Mouse (Mus musculus): ENCODE results near the gene Spop. TPM values are rescaled to one million over a fixed set of nuclear protein-coding genes. Genes with fewer than 3 reads are reported as not detected.
"Not testable (repeated sequence)": the region's sequence is repeated elsewhere in the genome, so short reads cannot be mapped to it uniquely, and the experiment has no call there.

Spop gene
- total RNA-seq, 2 experiments from 2014 or later, result 192 to 216 TPM

- DNase-seq, result no peak
Observed at GRCm38 (mm10) chr11:95497921-95498320, 84.0 kb downstream of the Spop start.

- no peak for DNase-seq
Observed at GRCm38 (mm10) chr11:95500412-95500811, 86.5 kb downstream of the Spop start.

GRCm38 (mm10) chr11:95500836-95501235 is 87.0 kb downstream of the Spop start:
- DNase-seq, result no peak

DNA sequence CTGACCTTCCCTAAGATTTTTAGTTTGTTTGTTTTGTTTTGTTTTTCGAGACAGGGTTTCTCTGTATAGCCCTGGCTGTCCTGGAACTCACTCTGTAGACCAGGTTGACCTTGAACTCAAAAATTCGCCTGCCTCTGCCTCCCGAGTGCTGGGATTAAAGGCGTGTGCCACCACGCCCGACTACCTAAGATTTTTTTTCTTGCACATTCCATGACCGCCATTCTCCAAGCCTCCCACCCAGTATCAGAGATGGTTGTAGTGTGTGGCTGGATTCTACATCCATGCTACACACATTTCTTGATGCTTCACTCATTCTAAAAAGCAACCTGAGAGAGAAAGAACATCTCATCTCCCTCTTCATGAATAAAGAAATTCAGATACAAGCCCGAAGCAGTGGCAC is 87.9 kb downstream of the Spop start:
- not testable (repeated sequence) for DNase-seq

DNA sequence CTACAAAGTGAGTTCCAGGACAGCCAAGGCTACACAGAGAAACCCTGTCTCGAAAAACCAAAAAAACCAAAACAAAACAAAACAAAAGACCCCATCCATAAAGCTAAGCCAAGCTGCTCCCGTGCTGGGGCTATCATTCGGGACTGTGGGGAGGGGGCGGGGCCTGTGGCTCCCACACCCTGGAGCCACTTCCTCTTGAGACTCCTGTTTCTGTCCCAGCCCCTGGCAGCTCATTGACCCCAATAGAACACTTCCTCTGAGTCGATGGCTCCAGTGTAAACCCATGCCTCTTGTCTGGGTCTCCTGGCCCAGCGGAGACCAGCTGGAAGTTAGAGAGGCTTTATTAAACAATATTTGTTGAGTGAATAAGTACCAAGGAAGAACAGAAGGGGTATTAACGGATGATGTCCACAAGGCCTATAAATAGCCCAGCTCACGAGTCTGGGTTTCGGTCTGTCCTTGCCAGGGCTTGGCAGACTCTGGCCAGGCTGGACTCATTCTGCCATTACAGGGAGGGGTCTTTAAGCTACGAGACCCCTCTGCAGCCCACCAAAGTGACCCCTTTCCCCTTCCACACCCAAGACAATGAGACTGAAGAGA is 89.8 kb downstream of the Spop start:
- DNase-seq, result no peak

- no peak for DNase-seq
Observed at GRCm38 (mm10) chr11:95504271-95504731, 90.4 kb downstream of the Spop start.

DNA sequence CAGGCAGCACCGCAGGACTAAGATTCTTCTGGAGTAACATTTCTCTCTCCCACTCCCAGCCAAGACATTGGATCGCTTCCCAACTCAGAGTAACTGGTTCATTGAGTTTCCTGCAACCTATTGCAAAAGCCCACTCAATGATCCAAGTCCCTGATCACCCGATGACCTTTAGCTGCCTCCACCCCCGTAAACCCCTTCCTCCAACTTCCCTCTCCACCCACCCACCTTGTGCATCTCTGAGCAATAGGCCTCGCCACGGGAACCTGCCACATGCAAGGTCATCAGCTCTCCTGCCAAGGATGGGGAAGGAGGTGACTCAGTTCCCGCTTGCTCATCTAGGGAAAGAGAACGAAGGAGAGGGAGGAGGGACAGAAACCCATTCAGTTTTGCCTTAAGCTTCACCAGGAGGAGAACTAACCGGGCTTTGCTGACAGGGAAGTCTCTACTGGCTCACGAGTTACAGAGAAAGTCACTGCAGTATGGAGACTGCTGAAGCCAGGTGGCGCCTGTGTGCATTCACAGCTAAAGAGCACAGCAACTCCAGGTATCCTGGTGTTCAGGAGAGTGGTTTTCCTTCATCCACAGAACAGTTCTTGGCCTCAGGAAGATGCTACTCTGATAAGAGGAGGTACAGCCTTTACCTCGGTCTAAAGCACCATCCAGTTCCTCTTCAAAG is 93.3 kb downstream of the Spop start:
- DNase-seq, result no peak

DNA sequence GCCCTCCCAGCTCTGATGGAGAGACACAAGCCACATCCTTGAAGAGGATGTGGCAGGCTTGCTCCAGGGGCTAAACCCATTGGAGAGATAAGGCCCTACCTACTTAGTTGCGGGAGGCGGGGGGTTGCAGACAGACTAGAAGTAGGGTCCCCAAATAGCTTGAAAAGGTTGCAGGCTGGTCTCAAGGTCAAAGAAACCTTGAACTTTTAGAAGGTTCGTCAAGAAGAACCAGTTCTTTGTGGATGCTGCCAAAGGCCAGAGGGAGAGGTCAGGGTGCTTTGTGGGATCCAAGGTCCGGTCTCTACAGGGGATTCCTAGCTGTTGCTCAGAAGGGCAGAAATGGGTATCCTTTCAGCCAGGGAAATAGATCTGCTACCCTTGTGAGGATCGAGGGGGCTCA is 93.9 kb downstream of the Spop start:
- no peak for DNase-seq

- no peak for DNase-seq
Observed at GRCm38 (mm10) chr11:95508211-95508926, 94.5 kb downstream of the Spop start.

GRCm38 (mm10) chr11:95509126-95509717 is 95.3 kb downstream of the Spop start:
- DNase-seq, result no peak

GRCm38 (mm10) chr11:95510631-95511030 is 96.8 kb downstream of the Spop start:
- DNase-seq, result no peak

DNA sequence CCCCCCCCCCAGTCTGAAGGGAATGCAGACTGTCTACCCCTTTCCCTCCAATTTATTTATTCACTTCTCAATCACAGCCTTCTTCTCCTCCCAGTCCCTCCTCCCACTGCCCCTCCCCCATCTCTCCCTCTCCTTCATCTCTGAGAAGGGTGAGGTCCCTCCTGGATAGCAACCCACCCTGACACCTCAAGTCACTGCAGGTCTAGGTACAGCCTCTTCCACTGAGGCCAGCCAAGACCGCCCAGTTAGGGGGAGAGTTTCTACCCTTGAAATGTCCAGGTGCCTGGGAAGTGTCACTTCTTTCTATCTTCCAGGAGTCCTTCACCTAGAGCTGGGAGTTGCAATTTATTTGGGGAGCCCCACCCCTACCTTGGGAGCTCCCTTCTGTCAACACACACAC is 98.0 kb downstream of the Spop start:
- DNase-seq, result no peak

DNA sequence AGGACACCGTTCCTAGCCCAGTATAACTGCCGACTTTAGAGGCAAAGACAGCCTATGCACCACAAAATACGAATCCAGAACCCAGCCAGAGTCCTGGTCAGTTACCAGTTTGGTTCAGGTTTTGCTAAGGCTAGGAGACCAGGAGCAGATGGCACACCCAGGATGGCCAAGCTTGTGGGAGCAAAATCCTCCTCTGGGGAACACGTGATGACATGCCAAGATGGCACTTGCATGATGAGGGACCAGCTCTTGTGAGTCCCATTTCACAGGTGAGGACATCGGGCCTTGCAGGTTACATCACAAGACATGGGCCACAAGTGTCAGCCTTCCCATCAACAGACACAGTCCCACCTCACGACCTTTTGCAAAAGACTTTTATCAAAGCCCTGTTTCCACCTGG is 98.5 kb downstream of the Spop start:
- DNase-seq, result no peak

DNA sequence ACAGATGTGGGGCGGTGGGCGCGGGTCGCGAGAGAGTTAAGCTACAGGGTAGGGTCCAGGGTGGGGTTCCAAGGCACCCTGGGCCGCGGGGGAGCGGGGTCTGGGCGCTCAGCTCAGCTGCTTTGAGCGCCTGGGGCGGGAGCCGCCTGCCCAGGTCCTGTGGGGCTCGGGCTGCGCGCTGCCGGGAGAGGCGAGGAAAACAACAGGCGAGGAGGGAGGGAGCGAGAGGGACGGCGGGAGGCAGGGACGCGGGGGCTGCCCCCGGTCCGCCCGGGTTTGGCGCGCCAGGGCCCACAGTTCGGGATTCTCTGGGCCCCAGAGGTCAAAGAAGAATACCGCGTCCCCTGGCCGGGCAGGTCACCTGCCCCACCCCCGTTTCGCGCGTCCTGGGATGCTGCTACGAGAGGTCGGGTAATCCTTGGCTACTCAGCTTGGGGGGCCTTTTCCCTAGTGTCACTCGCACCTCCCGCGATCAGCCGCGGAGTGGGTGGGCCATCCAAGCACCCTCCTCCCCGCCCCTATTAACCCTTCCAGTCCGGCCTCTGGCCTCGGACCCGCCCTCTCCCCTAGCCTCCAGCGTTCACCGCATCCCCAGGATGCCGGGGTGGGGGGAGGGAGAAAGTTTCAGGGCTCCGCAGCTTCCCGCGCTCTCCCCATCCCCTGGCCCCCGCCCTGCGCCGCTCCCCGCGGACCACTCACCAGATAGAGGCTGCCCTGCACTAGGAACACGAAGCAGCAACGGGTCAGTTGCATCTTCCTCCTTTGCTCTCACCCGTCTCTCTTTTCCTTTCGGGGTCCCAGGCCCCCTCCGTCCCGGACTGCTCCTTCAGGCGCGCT is 99.8 kb downstream of the Spop start:
- peak; percentile 41 for DNase-seq

DNA sequence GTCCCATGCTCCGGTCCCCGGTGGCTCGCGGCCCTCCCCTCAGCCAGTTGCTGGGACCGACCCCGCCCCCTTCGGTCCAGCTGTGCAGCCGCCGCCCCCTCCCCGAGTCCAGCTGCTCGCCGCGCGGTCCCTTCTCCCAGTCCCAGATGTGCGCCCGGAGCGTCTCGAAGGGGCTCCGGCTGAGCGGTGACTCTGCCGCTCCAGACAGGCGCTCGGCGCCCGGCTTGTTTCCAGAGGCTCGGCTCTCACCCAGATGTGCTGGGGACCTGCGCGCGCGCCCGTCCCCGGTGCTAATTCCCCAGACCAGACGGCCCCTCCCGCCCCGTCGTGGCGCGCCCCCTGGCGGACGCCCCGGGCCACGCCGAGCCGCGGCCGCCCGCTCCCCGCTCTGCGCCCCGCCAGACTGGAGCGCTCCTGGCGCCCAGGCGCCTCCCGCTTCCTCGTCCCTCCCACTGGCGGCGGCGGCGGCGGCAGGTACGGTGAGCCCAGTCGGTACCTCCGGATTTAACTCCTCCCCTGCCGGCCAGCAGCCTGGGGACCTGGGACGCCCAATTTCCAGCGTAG is 100.5 kb downstream of the Spop start, which contains the start of gene Nxph3:
Nxph3 (minus strand) TSS at position 273 of the 564 bp plus-strand sequence.
- DNase-seq, result peak; percentile 78

DNA sequence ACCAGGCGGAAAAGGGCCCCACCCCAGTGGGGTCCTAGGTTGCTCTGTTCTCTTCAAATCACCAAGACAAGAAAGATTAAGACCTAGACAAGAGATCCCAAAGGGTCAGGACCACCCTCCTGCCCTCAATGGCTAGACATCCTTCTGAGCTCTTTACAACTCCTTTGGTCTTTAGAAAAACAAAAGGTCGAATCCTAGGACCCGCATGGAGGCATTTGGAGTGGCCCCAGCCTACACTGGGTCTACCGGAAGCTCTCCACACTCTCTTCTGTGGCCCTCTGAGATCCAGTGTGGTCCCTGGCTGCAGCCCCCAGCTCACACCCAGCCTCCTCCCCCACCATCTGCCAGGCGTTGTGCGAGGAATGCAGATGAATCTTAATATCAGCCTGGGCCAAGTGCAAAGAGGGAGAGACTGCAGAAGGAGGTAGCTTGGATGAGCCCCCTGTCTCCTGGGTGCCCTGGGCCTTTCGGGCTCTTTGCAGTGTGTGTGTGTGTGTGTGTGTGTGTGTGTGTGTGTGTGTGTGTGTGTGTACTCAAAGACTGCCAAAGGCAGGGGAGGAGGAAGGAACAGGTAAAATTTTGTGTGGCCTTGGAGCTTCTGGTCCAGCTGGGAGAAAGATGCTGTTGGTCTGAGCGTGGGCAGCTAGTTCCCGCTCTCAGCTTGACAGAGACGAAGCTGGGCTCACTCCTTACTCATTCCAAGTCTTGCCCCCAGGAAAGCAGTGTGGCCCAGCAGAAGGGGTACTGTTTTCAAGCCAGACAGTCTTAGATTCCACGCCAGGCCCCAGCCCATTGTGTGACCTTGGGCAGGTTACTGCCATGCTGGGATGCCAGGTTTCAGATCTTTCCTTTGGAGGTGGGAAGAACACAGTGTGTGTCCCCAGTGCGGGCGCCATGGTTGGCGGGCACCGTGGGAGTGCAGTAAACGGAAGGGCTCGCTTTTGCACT is 101.8 kb downstream of the Spop start:
- no peak for DNase-seq

DNA sequence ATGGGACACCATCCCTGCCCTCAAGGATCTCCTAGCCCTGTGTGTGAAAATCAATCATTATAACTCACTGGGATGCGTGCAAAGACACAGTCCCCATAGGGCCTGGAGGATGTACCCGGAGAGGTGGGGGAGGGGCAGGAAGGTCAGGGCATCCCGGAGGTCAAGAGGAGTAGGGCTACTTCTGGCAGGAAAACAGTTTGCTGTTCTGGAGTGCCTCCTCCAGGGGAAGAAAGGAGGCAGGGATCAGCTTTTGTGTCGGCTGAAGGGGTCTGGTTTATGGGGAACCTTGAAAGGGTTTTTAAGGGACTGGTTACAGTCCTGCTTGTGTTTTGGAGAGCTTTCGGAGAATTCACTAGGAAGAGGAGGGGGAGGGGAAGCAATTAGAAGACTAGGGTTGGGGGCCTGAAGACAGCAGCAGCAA is 102.6 kb downstream of the Spop start:
- no peak for DNase-seq

DNA sequence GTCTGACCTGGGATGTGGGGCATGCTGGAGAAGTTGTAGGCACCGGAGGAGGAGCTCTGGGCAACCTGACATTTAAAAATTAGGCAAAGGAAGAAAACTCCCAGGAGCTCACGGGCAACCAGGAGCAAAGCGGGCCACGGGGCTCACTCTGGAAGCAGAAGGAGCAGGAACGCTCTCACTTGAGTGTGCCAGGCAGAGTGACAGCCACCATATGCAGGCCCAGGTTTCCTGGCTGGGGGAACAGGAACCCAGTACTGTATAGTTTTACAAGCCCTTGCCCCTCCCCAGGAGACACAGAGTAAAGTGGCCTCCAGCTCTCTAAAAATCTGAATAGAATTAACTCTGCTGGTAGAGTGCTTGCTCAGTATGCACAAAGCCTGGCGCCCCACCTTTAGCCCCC is 103.3 kb downstream of the Spop start:
- no peak for DNase-seq

DNA sequence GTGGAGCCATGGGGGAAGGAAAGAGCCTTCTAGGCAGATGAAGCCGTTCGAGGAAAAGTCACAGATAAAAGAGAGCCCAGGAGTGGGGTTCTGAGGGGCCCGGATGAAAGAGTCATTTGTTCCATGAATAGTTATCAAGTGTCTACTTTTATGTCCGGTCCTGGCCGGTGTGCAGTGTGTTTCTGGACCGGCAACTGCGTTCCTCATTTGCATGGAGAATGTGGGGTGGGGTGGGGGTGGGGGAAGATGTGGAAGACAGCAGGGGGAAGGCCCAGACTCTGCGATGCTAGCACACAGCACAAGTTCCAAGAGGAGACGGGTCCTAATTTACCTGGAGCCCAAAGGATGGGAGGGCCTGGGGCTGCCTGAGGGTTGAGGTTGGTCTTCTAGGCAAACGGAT is 105.4 kb downstream of the Spop start:
- DNase-seq, result no peak

DNA sequence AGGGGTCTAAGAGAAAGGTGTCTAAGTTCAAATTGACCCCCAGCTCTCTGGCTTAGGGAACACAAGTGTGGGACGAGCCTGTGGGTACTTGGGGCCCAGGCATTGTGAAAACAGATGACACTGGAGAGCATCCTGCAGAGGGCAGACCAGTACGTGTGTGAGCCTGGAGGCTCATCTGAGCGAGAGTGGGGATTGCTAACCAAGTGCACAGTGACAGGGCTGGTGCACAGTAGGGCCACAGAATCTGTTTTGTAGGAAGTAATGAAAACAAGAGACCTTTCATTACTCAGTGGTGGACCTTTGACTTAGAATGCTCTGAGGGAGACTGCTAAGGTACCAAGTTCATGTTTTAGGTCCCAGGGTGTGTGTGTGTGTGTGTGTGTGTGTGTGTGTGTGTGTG is 106.1 kb downstream of the Spop start:
- DNase-seq, result no peak

All from gastrocnemius, postnatal 10 days (tissue).